Mouse (Mus musculus) myocyte (in vitro differentiated cells): ENCODE measurements around the gene Samd4.

Experiments
- E2F4 ChIP-seq: IDR thresholded peaks from one replicate; pipeline ENCODE4 v1.6.1; 2011; ENCODE audit warnings: mild to moderate bottlenecking, control low read depth, moderate library complexity; ENCODE audit not compliant: insufficient read depth
- POLR2A ChIP-seq: IDR thresholded peaks from one replicate; pipeline ENCODE4 v1.6.1; 2011; ENCODE audit warnings: low read depth, mild to moderate bottlenecking, control low read depth, moderate library complexity; ENCODE audit not compliant: insufficient read length

DNA sequence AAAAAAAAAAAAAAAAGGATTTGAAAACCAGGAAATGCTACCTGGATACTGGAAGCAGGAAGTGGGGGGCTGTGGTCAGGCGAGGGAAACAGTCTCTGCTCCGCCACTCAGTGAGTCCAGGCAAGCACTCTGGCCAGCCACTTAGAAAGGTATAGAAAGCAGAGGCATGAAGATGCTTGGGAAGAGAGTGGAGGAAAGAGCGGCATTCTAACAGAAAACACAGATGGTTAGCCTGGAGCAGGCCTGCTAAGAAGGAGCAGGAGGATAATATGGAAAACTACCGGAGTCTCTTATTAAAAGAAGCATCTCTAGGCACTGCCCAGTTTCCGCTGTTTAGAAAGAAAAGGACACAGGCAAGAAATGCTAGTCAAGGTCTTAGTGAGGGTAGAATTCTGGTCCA lies 150.8 kb downstream of the Samd4 start:
- TF ChIP-seq POLR2A (no peak), E2F4 (no peak)
